Mouse (Mus musculus) hindbrain, embryonic 14.5 days (tissue): ENCODE measurements at regions not wholly inside any gene's neighbourhood (a gene's known extent, or its start where the extent isn't known, plus 50 kb on each side); places are given as distances from the start of the nearest gene placed in this dataset.
A peak's percentile ranks its signal among the peaks of the same experiment; 100 is the strongest.
"Not testable (repeated sequence)": the region's sequence is repeated elsewhere in the genome, so short reads cannot be mapped to it uniquely, and the experiment has no call there.

ENCODE experiments used
- ATAC-seq: fragments of 200-750 bp; cut with Nextera tagmentation; 2 replicates; pipeline ENCODE4 v1.8.0; 2017; ENCODE audit warnings: moderate number of reproducible peaks, mild to moderate bottlenecking, moderate TSS enrichment, moderate library complexity; ENCODE audit not compliant: low FRiP score
- DNase-seq: peaks from one replicate; pipeline ENCODE4 v3.0.0-alpha.2; 2015; ENCODE audit warnings: low spot score
- H3K27ac ChIP-seq: fragments of 300-500 bp; sonication (generic); 2 replicates; pipeline ENCODE4 v1.5.1; 2014; ENCODE audit warnings: mild to moderate bottlenecking, moderate library complexity
- H3K27me3 ChIP-seq: fragments of 300-500 bp; sonication (generic); 2 replicates; pipeline ENCODE4 v1.6.1; 2014; ENCODE audit warnings: mild to moderate bottlenecking, low read length, mixed read lengths; ENCODE audit not compliant: control insufficient read depth, insufficient read depth
- H3K36me3 ChIP-seq: fragments of 300-500 bp; sonication (generic); replicated peaks from 2 replicates; pipeline ENCODE4 v1.6.1; 2014; ENCODE audit not compliant: control insufficient read depth, insufficient read depth
- H3K4me1 ChIP-seq: fragments of 300-500 bp; sonication (generic); replicated peaks from 2 replicates; pipeline ENCODE4 v1.6.1; 2014; ENCODE audit warnings: antibody characterized with exemption, low read length, mixed read lengths; ENCODE audit not compliant: control insufficient read depth, insufficient read depth
- H3K4me2 ChIP-seq: fragments of 300-500 bp; sonication (generic); replicated peaks from 2 replicates; pipeline ENCODE4 v1.6.1; 2014; ENCODE audit warnings: mild to moderate bottlenecking, moderate library complexity
- H3K4me3 ChIP-seq: fragments of 300-500 bp; sonication (generic); replicated peaks from 2 replicates; pipeline ENCODE4 v1.5.1; 2014; ENCODE audit warnings: mild to moderate bottlenecking, low read length
- H3K9ac ChIP-seq: fragments of 300-500 bp; sonication (generic); 2 replicates; pipeline ENCODE4 v1.6.1; 2014
- H3K9me3 ChIP-seq: fragments of 300-500 bp; sonication (generic); 2 replicates; pipeline ENCODE4 v1.6.1; 2016; ENCODE audit warnings: low read length; ENCODE audit not compliant: control insufficient read depth
- WGBS: fragments of 180-500 bp; shearing (Covaris S2); extraction: QIAGEN DNeasy Blood & Tissue Kit; methylation state at CpG from one replicate; pipeline ENCODE4 v1.1.7; 2014; 5-methylcytosine and 5-hydroxymethylcytosine counted together

- Histone ChIP-seq H3K4me1 (no peaks in the 10 kb centered on the region), H3K27ac (no peak overlapping the region), H3K27me3 (no peaks in the 10 kb centered on the region), H3K9me3 (no peaks in the 10 kb centered on the region), H3K36me3 (no peaks in the 10 kb centered on the region), H3K4me2 (no peak overlapping the region), H3K4me3 (no peak overlapping the region), H3K9ac (no peak overlapping the region)
- ATAC-seq (no peak), DNase-seq (peak; percentile 45)
- 92% methylated on average over 2 of the region's 2 CpGs for WGBS
Measured at GRCm38 (mm10) chr6:69758618-69759017, 1033.4 kb downstream of the Rpia start.

- no peak overlapping the region for H3K4me2 ChIP-seq
- H3K4me3 ChIP-seq = no peak overlapping the region
- H3K9ac ChIP-seq = no peak overlapping the region
- H3K9me3 ChIP-seq = no peaks in the 10 kb centered on the region
- H3K4me1 ChIP-seq = no peaks in the 10 kb centered on the region
- ATAC-seq (no peak), DNase-seq (no peak)
- no peaks in the 10 kb centered on the region for H3K27me3 ChIP-seq
- H3K36me3 ChIP-seq = no peaks in the 10 kb centered on the region
- no peak overlapping the region for H3K27ac ChIP-seq
Measured at GRCm38 (mm10) chr6:69739002-69739625, 1052.9 kb downstream of the Rpia start.

- H3K36me3 ChIP-seq, H3K9me3 ChIP-seq, H3K9ac ChIP-seq, H3K27me3 ChIP-seq, ATAC-seq, DNase-seq, H3K4me1 ChIP-seq, H3K4me3 ChIP-seq, H3K4me2 ChIP-seq, H3K27ac ChIP-seq: not testable (repeated sequence)
- whole genome bisulfite sequencing = 40% methylated on average over 1 of the region's 1 CpGs
Measured at GRCm38 (mm10) chr6:69732866-69733265, 1059.2 kb downstream of the Rpia start.

- Histone ChIP-seq H3K9ac (no peak overlapping the region), H3K4me1 (no peaks in the 10 kb centered on the region), H3K27ac (no peak overlapping the region), H3K4me3 (no peak overlapping the region), H3K9me3 (no peaks in the 10 kb centered on the region), H3K27me3 (no peaks in the 10 kb centered on the region), H3K36me3 (no peaks in the 10 kb centered on the region), H3K4me2 (no peak overlapping the region)
- DNase-seq (no peak), ATAC-seq (no peak)
Measured at GRCm38 (mm10) chr6:69726362-69726761, 1065.7 kb downstream of the Rpia start.

- H3K4me1 ChIP-seq, ATAC-seq, H3K4me2 ChIP-seq, DNase-seq, H3K4me3 ChIP-seq, H3K9ac ChIP-seq, H3K27me3 ChIP-seq, H3K9me3 ChIP-seq, H3K36me3 ChIP-seq, H3K27ac ChIP-seq: not testable (repeated sequence)
- 68% methylated on average over 2 of the region's 2 CpGs for WGBS
Measured at GRCm38 (mm10) chr6:69702813-69703212, 1089.2 kb downstream of the Rpia start.

GRCm38 (mm10) chr6:69681172-69681571, 1110.9 kb downstream of the Rpia start:
- Histone ChIP-seq H3K27ac (no peak overlapping the region), H3K36me3 (no peaks in the 10 kb centered on the region), H3K4me3 (no peak overlapping the region), H3K4me2 (no peak overlapping the region), H3K9ac (no peak overlapping the region), H3K9me3 (no peaks in the 10 kb centered on the region), H3K27me3 (no peaks in the 10 kb centered on the region), H3K4me1 (no peaks in the 10 kb centered on the region)
- DNase-seq = no peak
- WGBS = 79% methylated on average over 1 of the region's 1 CpGs
- no peak for ATAC-seq

GRCm38 (mm10) chr6:69662426-69662825, 1129.6 kb downstream of the Rpia start:
- DNase-seq, H3K9me3 ChIP-seq, H3K27me3 ChIP-seq, ATAC-seq, H3K4me2 ChIP-seq, H3K4me3 ChIP-seq, H3K36me3 ChIP-seq, H3K9ac ChIP-seq, H3K4me1 ChIP-seq, H3K27ac ChIP-seq: not testable (repeated sequence)
- 76% methylated on average over 1 of the region's 1 CpGs for WGBS
